Mouse (Mus musculus): ENCODE measurements at regions not wholly inside any gene's neighbourhood (a gene's known extent, or its start where the extent isn't known, plus 50 kb on each side); places are given as distances from the start of the nearest gene placed in this dataset.

DNA sequence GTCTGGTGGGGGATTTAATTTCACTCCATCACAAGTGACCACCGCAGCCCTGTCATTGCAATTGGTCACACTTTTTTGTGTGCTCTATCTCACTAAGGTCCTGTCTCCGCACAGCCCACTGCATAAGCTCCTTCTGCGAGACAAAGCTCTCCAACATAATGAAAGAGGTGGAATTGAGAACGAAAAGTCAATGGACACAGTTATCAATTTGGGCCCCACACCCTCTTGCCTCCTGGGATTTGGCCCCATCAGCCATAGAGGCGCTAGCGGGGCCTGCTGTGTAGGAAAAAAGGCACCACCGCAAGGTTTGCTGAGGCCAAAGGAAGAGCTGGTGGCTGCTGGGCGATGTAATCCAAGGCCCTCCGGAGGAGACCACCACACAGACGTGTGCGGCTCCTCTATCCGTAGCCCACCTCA, 386.3 kb upstream of the Nr2f2 start:
- Histone ChIP-seq H3K9ac (no peak overlapping the region), H3K27me3 (no peaks in the 10 kb centered on the region), H3K4me2 (no peak overlapping the region), H3K4me3 (replicated peaks) (no peak overlapping the region), H3K27ac (replicated peaks) (no peak overlapping the region), H3K4me1 (replicated peaks) (no peaks in the 10 kb centered on the region), H3K36me3 (replicated peaks) (no peaks in the 10 kb centered on the region), H3K9me3 (replicated peaks) (0 out of 2 replicates have a peak, but pooled peaks cover 4% of the 10 kb centered on the region)
- 78% methylated on average over 12 of the region's 12 CpGs for WGBS (ENCODE audit: insufficient replicate concordance)
- ATAC-seq (ENCODE audit: insufficient read depth): no peak

DNA sequence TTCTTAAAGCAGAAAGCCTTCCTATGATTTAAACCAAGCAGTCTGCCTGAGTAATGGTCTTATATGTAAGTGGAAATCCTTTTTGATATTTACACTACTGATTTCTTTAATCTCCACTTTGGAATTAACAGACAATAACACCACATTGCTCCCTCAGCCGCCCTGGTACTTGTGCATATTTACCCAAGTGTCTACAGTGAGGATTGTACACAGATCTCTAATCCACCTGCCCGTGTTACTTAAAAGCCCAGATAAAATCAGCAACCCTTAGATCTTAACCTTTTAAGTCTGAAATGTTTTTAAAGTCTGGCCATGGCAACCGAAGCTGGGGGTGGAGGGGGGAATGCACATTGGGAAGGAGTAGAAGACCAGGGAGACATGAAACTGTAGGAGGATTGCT, 382.3 kb upstream of the Nr2f2 start:
- no peak overlapping the region for H3K4me2 ChIP-seq
- no peak for ATAC-seq (ENCODE audit: insufficient read depth)
- no peaks in the 10 kb centered on the region for H3K4me1 ChIP-seq (replicated peaks)
- 34% methylated on average over 3 of the region's 3 CpGs for WGBS (ENCODE audit: insufficient replicate concordance)
- no peak overlapping the region for H3K9ac ChIP-seq
- no peaks in the 10 kb centered on the region for H3K36me3 ChIP-seq (replicated peaks)
- no peak overlapping the region for H3K4me3 ChIP-seq (replicated peaks)
- H3K27ac ChIP-seq (replicated peaks): no peak overlapping the region
- H3K27me3 ChIP-seq: no peaks in the 10 kb centered on the region
- no peaks in the 10 kb centered on the region for H3K9me3 ChIP-seq (replicated peaks)

DNA sequence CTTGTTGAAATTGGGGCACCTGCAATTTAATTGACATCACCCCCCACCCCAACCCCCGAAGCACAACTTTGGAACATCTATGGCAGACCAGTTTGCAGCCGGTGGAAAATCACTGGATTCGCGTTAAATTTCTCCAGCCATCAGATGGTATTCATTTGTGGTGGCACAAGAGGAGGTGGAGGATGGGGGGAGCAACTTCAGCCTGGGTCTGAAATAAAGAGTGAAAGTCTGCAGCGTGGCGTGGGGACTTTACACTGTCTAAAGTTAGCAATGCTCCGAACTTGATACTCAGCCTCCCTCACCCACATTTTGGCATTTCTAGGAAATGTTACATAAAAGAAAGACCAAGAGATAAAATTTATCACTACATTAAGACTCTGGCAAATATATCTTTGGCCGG, 381.8 kb upstream of the Nr2f2 start:
- 65% methylated on average over 8 of the region's 8 CpGs for WGBS (ENCODE audit: insufficient replicate concordance)
- ATAC-seq (ENCODE audit: insufficient read depth): no peak
- H3K4me3 ChIP-seq (replicated peaks): no peak overlapping the region
- no peaks in the 10 kb centered on the region for H3K9me3 ChIP-seq (replicated peaks)
- no peak overlapping the region for H3K4me2 ChIP-seq
- H3K27me3 ChIP-seq: no peaks in the 10 kb centered on the region
- no peaks in the 10 kb centered on the region for H3K36me3 ChIP-seq (replicated peaks)
- no peak overlapping the region for H3K27ac ChIP-seq (replicated peaks)
- H3K4me1 ChIP-seq (replicated peaks): no peaks in the 10 kb centered on the region
- no peak overlapping the region for H3K9ac ChIP-seq

DNA sequence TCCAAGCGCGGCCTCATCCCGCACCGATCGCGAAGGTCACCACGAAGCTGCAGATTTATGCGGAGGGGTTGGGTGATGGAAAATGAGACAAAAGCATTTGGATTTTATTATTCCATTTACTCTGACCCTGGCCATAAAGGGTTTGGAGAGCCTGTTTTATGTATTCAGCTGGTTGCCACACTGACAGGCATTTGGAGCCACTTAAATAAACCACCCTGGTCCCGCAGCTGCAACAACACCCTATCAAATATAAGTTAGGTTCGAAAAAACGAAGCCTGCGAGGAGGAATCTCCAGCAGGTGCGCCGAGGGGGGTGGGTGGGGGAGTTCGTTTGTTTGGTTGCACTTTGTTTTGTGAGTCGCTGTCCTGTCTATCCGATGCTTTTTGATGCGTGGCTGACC, 377.8 kb upstream of the Nr2f2 start:
- no peaks in the 10 kb centered on the region for H3K27me3 ChIP-seq
- no peak overlapping the region for H3K4me3 ChIP-seq (replicated peaks)
- no peak overlapping the region for H3K9ac ChIP-seq
- ATAC-seq (ENCODE audit: insufficient read depth): no peak
- H3K36me3 ChIP-seq (replicated peaks): no peaks in the 10 kb centered on the region
- H3K4me1 ChIP-seq (replicated peaks): no peaks in the 10 kb centered on the region
- no peak overlapping the region for H3K27ac ChIP-seq (replicated peaks)
- no peak overlapping the region for H3K4me2 ChIP-seq
- WGBS (ENCODE audit: insufficient replicate concordance): 62% methylated on average over 18 of the region's 18 CpGs
- no peaks in the 10 kb centered on the region for H3K9me3 ChIP-seq (replicated peaks)

DNA sequence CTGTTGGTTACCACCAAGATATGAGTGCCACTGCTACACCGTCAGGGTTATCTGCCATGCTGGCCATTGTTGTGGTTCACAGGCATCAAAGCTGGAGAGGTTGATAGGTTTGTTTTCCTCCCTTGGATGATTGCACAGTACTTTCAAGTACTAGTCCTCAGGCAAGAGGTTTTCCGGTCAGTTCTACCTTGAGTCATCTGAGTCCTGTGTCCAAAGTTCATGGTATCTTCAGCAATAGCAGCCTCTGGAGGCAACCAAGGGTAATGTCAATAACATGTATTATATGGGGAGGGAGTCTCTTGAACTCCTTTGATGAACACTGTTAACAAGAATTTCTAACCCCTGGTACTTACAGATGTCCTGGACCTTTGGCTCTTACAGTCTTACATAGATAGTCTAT, 369.1 kb upstream of the Nr2f2 start:
- Histone ChIP-seq H3K27ac (replicated peaks) (no peak overlapping the region), H3K27me3 (no peaks in the 10 kb centered on the region), H3K9me3 (replicated peaks) (no peaks in the 10 kb centered on the region), H3K36me3 (replicated peaks) (no peaks in the 10 kb centered on the region), H3K4me3 (replicated peaks) (no peak overlapping the region), H3K4me1 (replicated peaks) (no peaks in the 10 kb centered on the region), H3K4me2 (no peak overlapping the region), H3K9ac (no peak overlapping the region)
- WGBS (ENCODE audit: insufficient replicate concordance): 60% methylated on average over 2 of the region's 2 CpGs
- no peak for ATAC-seq (ENCODE audit: insufficient read depth)

DNA sequence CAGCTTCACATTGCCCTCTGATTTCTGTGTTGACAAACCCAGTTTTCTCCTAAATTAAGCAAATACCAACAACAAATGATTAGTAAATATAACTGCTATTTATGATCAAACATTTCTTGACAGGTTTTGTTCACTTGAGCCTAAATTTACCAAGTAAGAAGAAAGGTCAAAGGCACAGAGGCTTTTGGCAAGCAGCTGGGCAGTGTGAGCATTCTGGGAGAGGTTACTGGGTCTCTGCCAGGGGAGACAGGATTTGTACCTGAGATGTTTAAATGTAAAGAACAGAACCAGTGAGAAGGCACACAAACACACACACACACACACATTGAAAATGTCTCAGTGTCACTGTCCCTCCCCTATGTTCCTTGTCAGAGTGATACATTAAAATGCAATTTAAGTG, 367.0 kb upstream of the Nr2f2 start:
- ATAC-seq (ENCODE audit: insufficient read depth): no peak
- H3K9me3 ChIP-seq (replicated peaks): no peaks in the 10 kb centered on the region
- no peaks in the 10 kb centered on the region for H3K36me3 ChIP-seq (replicated peaks)
- no peak overlapping the region for H3K27ac ChIP-seq (replicated peaks)
- no peaks in the 10 kb centered on the region for H3K27me3 ChIP-seq
- H3K9ac ChIP-seq: no peak overlapping the region
- H3K4me3 ChIP-seq (replicated peaks): no peak overlapping the region
- H3K4me1 ChIP-seq (replicated peaks): no peaks in the 10 kb centered on the region
- no peak overlapping the region for H3K4me2 ChIP-seq

DNA sequence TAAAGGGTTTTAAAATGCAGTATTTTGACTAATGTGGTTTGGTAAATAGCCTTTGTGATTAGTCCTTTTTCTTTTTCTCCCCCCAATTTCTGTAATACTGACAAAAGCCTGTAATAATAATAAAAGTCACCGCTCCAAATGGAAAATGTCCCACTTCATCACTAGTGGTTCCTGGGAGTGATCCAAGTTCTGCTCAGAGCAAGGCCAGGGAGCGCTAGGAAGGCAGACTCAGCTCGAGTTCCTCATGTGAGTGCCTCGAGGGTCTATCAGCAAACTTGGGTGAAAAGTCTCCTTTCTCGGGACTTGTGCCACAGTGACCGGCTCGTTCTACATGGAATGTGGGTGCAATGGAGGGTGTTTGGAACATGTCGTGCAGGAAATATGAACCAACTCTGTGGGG, 363.4 kb upstream of the Nr2f2 start:
- WGBS (ENCODE audit: insufficient replicate concordance): 66% methylated on average over 8 of the region's 8 CpGs
- H3K27ac ChIP-seq (replicated peaks): no peak overlapping the region
- no peaks in the 10 kb centered on the region for H3K4me1 ChIP-seq (replicated peaks)
- H3K4me2 ChIP-seq: no peak overlapping the region
- H3K9ac ChIP-seq: no peak overlapping the region
- H3K9me3 ChIP-seq (replicated peaks): no peaks in the 10 kb centered on the region
- H3K4me3 ChIP-seq (replicated peaks): no peak overlapping the region
- ATAC-seq (ENCODE audit: insufficient read depth): no peak
- H3K36me3 ChIP-seq (replicated peaks): no peaks in the 10 kb centered on the region
- H3K27me3 ChIP-seq: no peaks in the 10 kb centered on the region

DNA sequence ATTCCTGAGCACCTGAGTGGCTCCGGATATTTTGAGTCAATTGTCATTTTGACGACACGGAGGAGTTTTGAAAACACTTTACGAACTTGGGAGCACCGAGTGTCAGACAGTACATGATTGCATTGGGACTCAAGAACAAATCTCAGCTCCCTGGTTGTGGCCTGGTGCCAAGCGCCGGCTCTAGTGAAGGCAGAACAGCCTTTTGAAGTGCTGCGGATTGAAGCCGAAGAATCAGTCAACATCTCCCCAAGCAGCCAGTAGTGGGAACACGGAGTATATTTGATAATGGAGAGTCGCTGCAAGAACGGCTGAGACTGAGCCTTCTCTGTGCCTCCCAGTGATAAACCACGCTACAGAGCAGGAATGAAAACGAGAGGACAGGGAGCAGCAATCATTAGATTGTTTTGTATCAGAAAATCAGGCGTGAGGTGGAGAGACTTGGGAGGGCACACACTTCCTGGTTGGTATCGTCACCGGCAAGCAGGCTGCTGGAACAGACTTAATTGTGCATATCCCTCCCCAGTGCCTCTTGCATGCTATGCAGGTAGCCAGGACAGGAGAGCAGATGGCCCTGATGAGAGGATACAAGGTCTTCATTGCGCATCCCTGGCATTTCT, 351.7 kb upstream of the Nr2f2 start:
- H3K4me2 ChIP-seq: no peak overlapping the region
- H3K9me3 ChIP-seq (replicated peaks): no peaks in the 10 kb centered on the region
- WGBS (ENCODE audit: insufficient replicate concordance): 64% methylated on average over 18 of the region's 18 CpGs
- H3K27me3 ChIP-seq: no peaks in the 10 kb centered on the region
- no peak for ATAC-seq (ENCODE audit: insufficient read depth)
- H3K27ac ChIP-seq (replicated peaks): no peak overlapping the region
- H3K36me3 ChIP-seq (replicated peaks): no peaks in the 10 kb centered on the region
- no peaks in the 10 kb centered on the region for H3K4me1 ChIP-seq (replicated peaks)
- no peak overlapping the region for H3K4me3 ChIP-seq (replicated peaks)
- H3K9ac ChIP-seq: no peak overlapping the region

DNA sequence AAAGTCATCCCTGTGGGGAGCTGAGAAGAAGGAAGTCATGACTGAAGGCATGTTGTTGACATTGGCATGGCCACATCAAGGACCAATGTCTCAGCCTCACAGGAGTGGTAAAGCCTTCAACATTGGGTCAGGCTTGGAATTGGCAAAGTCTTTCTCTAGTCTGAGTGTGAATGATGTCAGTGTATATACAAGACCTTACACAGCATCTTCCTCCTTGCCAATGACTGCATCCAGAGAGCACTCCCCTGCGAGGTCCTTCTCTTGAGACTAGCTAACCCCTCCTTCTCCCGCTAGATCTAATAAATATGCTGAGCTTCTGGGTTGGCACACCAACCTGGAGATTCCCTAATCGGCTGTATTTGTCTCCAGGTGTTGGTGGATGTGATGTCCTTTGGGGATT, 351.1 kb upstream of the Nr2f2 start:
- Histone ChIP-seq H3K4me3 (replicated peaks) (no peak overlapping the region), H3K4me1 (replicated peaks) (no peaks in the 10 kb centered on the region), H3K9me3 (replicated peaks) (no peaks in the 10 kb centered on the region), H3K4me2 (no peak overlapping the region), H3K9ac (no peak overlapping the region), H3K36me3 (replicated peaks) (no peaks in the 10 kb centered on the region), H3K27me3 (no peaks in the 10 kb centered on the region), H3K27ac (replicated peaks) (no peak overlapping the region)
- WGBS (ENCODE audit: insufficient replicate concordance): 70% methylated on average over 3 of the region's 3 CpGs
- no peak for ATAC-seq (ENCODE audit: insufficient read depth)

DNA sequence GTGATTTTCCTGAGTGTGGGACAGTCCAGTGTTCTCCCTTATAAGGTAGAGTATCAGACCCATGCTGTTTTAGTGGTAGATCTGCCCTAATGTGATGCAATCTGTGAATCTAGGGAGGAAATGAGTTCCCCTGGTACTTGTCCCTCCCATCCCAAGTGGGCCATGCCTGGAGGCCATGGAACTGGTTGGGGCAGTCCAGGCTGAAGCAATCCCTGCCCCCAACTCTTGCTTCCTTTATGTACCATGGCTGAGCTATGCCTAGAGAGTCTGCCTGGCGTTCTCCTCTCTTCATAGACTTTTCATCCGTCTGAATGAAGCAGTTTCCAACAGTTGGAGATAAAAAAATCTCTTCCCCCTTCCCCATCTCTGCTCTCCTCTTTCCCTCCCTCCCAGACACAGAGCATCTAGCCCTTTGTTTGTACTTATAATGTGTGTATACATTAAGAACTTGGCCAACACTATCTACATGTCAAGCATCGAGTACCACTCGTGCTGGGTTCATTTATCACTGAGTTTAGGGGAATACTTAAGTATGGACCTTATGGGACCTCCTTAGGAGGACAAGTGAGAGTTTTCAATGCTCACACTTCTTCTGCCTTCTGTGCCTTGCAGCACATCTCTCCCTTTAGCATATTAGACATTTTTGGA, 350.4 kb upstream of the Nr2f2 start:
- Histone ChIP-seq H3K27ac (replicated peaks) (no peak overlapping the region), H3K27me3 (no peaks in the 10 kb centered on the region), H3K4me2 (no peak overlapping the region), H3K4me3 (replicated peaks) (no peak overlapping the region), H3K4me1 (replicated peaks) (no peaks in the 10 kb centered on the region), H3K9me3 (replicated peaks) (no peaks in the 10 kb centered on the region), H3K36me3 (replicated peaks) (no peaks in the 10 kb centered on the region), H3K9ac (no peak overlapping the region)
- 59% methylated on average over 4 of the region's 4 CpGs for whole genome bisulfite sequencing (ENCODE audit: insufficient replicate concordance)
- no peak for ATAC-seq (ENCODE audit: insufficient read depth)

DNA sequence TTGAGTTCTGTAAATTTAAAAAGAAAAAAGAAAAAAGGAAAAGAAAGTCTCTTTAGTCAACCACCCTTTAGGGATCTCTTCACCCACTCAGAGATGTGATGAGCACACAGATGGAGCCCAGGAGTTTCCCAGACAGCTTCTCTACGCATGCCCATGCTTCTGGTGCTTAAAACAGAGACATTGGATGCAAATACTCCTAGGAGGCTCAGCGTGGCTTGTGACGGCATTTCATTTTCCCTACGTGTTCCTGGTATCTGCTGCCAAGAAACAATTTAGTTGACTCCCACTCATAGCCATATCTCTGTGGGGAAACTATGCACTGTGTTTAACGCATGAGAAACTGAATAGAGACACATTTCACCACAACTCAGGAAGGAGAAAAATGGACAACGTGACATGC, 345.6 kb upstream of the Nr2f2 start:
- H3K9me3 ChIP-seq (replicated peaks): no peaks in the 10 kb centered on the region
- 66% methylated on average over 6 of the region's 6 CpGs for WGBS (ENCODE audit: insufficient replicate concordance)

DNA sequence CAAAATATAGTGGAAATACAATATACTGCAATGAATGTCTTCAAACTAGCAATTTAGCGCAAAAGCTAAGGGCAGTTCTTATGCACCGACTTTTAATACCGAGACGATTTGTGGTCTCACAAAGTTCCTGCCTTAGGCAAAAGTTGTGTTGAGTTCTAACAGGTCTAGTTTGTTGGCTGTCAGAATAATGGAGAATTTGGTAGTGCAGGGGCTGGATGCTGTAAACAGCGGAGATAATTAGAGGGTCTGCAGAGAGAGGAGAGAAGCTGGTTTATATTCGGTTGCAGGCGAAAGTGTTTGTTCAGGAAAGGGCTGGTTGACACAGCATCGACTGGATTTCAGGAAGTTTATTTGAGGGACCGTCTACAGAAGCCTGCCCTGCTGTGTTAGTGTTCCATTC, 339.7 kb upstream of the Nr2f2 start:
- H3K9ac ChIP-seq: no peak overlapping the region
- H3K4me3 ChIP-seq (replicated peaks): no peak overlapping the region
- H3K27ac ChIP-seq (replicated peaks): no peak overlapping the region
- no peaks in the 10 kb centered on the region for H3K9me3 ChIP-seq (replicated peaks)
- H3K4me1 ChIP-seq (replicated peaks): no peaks in the 10 kb centered on the region
- 55% methylated on average over 9 of the region's 9 CpGs for WGBS (ENCODE audit: insufficient replicate concordance)
- H3K4me2 ChIP-seq: no peak overlapping the region
- no peak for ATAC-seq (ENCODE audit: insufficient read depth)
- H3K36me3 ChIP-seq (replicated peaks): no peaks in the 10 kb centered on the region
- no peaks in the 10 kb centered on the region for H3K27me3 ChIP-seq

More for the DNA sequence above, 345.6 kb upstream of the Nr2f2 start:
- Histone ChIP-seq H3K4me1 (replicated peaks) (no peaks in the 10 kb centered on the region), H3K4me2 (no peak overlapping the region), H3K27ac (replicated peaks) (no peak overlapping the region), H3K9ac (no peak overlapping the region), H3K27me3 (no peaks in the 10 kb centered on the region), H3K36me3 (replicated peaks) (no peaks in the 10 kb centered on the region), H3K4me3 (replicated peaks) (no peak overlapping the region)
- no peak for ATAC-seq (ENCODE audit: insufficient read depth)
